Mouse (Mus musculus) heart, adult 2 months (tissue): Measurements from ENCODE around the gene Kirrel3.

Source experiments
- CTCF ChIP-seq: fragments of 200-600 bp; IDR thresholded peaks from 2 replicates; pipeline ENCODE4 v1.8.1; 2022; ENCODE audit warnings: antibody characterized with exemption, mild to moderate bottlenecking, moderate library complexity
- POLR2A ChIP-seq: fragments of 200-500 bp; IDR thresholded peaks from 2 replicates; pipeline ENCODE4 v1.6.1; 2011; ENCODE audit warnings: mild to moderate bottlenecking, low read depth, low read length, control low read depth; ENCODE audit not compliant: insufficient read depth

DNA sequence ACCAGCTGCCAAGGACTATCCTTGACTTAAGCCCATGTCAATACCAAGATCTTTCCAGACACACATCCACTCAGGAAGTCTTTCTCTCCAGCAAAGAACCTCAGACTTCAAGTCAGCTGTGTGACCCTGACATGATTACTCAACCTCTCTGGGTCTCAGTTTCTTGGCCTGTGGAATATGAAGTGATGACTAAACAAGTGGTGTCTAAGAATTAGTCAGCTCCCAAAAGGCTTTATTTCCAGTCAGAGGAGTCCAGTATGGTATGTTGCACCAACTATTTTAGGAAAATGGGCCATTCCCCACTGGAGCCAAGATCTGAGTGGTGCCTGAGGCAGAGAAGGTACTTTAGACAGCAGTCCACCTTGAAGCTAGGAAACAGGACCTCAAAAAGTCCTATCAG is 462.0 kb downstream of the Kirrel3 start:
- TF ChIP-seq CTCF (no peak), POLR2A (no peak)
